Comparison of ENCODE assay signal across 8 mouse cellular contexts in the genomic region with DNA sequence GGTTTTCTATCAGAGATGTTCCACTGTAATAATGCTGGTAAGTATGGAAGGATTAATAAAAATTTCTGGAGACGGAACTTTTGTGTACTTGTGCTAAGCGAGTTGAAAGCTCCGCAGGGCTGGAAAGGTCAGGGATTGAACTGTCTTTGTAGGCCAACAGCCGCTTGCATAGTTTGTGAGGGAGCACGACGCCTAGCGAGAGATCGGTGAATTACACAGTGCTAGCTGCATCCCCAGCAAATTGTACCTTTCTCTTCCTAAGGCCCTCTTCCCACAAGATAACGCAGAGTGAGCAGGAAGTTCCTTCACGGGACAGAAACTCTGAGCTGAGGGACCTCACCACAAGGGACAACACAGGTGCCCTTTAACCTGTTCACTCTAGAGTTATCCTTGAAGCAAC. TPM values are rescaled to one million over a fixed set of nuclear protein-coding genes. Genes with fewer than 3 reads are reported as not detected.
A peak's percentile ranks its signal among the peaks of the same experiment; 100 is the strongest.
DNase-seq lines count a peak whose midpoint lies in the region; ATAC-seq and TF ChIP-seq lines count a peak whose summit lies in the region.

No protein-coding gene starts in this region.

- peak; percentile 92 for DNase-seq in CD4-positive, CD25-positive, alpha-beta regulatory T cell, adult 2 months (ENCODE audit: low read depth, low spot score)
- DNase-seq in c-Kit-negative CD71-positive TER-119-positive erythroid progenitor cells, embryonic 14.5 days (ENCODE audit: low read depth, low spot score), result peak; percentile 88
- DNase-seq in fibroblast of lung, adult 2 months (ENCODE audit: low read depth), result peak; percentile 75
- peak; percentile 90 to 94 for DNase-seq in kidney, postnatal 25 days
- peak; percentile 83 to 88 (median 84) for DNase-seq in liver, embryonic 14.5 days (ENCODE audit: low read depth in 3 of 3, low spot score in 3 of 3)
- peak; percentile 88 for DNase-seq in neural tube, embryonic 11.5 days (ENCODE audit: low spot score)
- peak; percentile 91 for DNase-seq in stomach, postnatal 0 days (ENCODE audit: low spot score)

- WGBS in heart, embryonic 15.5 days, result 3% methylated on average over 10 of the region's 10 CpGs
- WGBS in liver, embryonic 14.5 days (ENCODE audit: insufficient replicate concordance), result under 1% methylated on average over 10 of the region's 10 CpGs
- WGBS in neural tube, embryonic 11.5 days, result under 1% methylated on average over 10 of the region's 10 CpGs
- 1% methylated on average over 10 of the region's 10 CpGs for WGBS in stomach, postnatal 0 days

- peak overlapping the region; percentile 83 for H3K27ac ChIP-seq in heart, embryonic 15.5 days
- H3K27ac ChIP-seq in liver, embryonic 14.5 days, result peak overlapping the region; percentile 61
- H3K27ac ChIP-seq in neural tube, embryonic 11.5 days (ENCODE audit: low read depth, low read length), result no peak overlapping the region
- H3K27ac ChIP-seq in stomach, postnatal 0 days (replicated peaks), result peak overlapping the region; percentile 87; the same call in 1 of the 2 replicates

- H3K4me2 ChIP-seq in heart, embryonic 15.5 days, result peak overlapping the region; percentile 77
- H3K4me2 ChIP-seq in liver, embryonic 14.5 days (ENCODE audit: low read depth), result peak overlapping the region; percentile 96
- H3K4me2 ChIP-seq in neural tube, embryonic 11.5 days (ENCODE audit: low read depth), result peak overlapping the region; percentile 79
- peak overlapping the region; percentile 65 for H3K4me2 ChIP-seq in stomach, postnatal 0 days (replicated peaks; ENCODE audit: low read depth)

- no peaks in the 10 kb centered on the region for H3K9me3 ChIP-seq in heart, embryonic 15.5 days (replicated peaks)
- H3K9me3 ChIP-seq in liver, embryonic 14.5 days (ENCODE audit: control insufficient read depth, low read length), result no peaks in the 10 kb centered on the region
- no peaks in the 10 kb centered on the region for H3K9me3 ChIP-seq in neural tube, embryonic 11.5 days (ENCODE audit: control insufficient read depth, low read length)
- H3K9me3 ChIP-seq in stomach, postnatal 0 days (ENCODE audit: control insufficient read depth, low read length), result no peaks in the 10 kb centered on the region

- peak overlapping the region; percentile 69 for H3K4me3 ChIP-seq in heart, embryonic 15.5 days
- H3K4me3 ChIP-seq in liver, embryonic 14.5 days (ENCODE audit: insufficient read depth in 1 of 2, low read depth in 2 of 2, low read length in 2 of 2), result peak overlapping the region; percentile 62 to 71
- peak overlapping the region; percentile 59 for H3K4me3 ChIP-seq in neural tube, embryonic 11.5 days (ENCODE audit: low read depth, low read length)
- peak overlapping the region; percentile 63 for H3K4me3 ChIP-seq in stomach, postnatal 0 days (ENCODE audit: low read depth, low read length)

- peaks cover 6% of the 10 kb centered on the region for H3K4me1 ChIP-seq in heart, embryonic 15.5 days (replicated peaks)
- peaks cover 4% of the 10 kb centered on the region in 2 experiments for H3K4me1 ChIP-seq in liver, embryonic 14.5 days (replicated peaks; ENCODE audit: control insufficient read depth in 2 of 2, insufficient read depth in 2 of 2, low read length in 1 of 2)
- peaks cover 4% of the 10 kb centered on the region; the same call in 1 of the 2 replicates for H3K4me1 ChIP-seq in neural tube, embryonic 11.5 days (ENCODE audit: control insufficient read depth, insufficient read depth, low read length)
- no peaks in the 10 kb centered on the region for H3K4me1 ChIP-seq in stomach, postnatal 0 days (replicated peaks; ENCODE audit: control insufficient read depth, insufficient read depth)

- peaks cover 24% of the 10 kb centered on the region for H3K36me3 ChIP-seq in heart, embryonic 15.5 days
- H3K36me3 ChIP-seq in liver, embryonic 14.5 days (replicated peaks; ENCODE audit: control insufficient read depth, insufficient read depth, low read depth), result peaks cover 5% of the 10 kb centered on the region
- peaks cover 4% of the 10 kb centered on the region for H3K36me3 ChIP-seq in neural tube, embryonic 11.5 days (ENCODE audit: control insufficient read depth, insufficient read depth, low read length)
- peaks cover 2% of the 10 kb centered on the region; the same call in 1 of the 2 replicates for H3K36me3 ChIP-seq in stomach, postnatal 0 days (ENCODE audit: control insufficient read depth, insufficient read depth, low read length)

- TF ChIP-seq CTCF in liver, embryonic 14.5 days (IDR thresholded peaks at IDR 0.05; ENCODE audit: low read depth), result peak; percentile 98
- TF ChIP-seq CTCF in stomach, postnatal 0 days (IDR thresholded peaks at IDR 0.05; ENCODE audit: low read depth), result peak; percentile 89

- no peak for TF ChIP-seq EP300 in liver, embryonic 14.5 days (IDR thresholded peaks at IDR 0.05; ENCODE audit: low read depth)
- TF ChIP-seq EP300 in stomach, postnatal 0 days (optimal IDR thresholded peaks at IDR 0.05), result no peak

- ATAC-seq in heart, embryonic 15.5 days (replicated peaks; ENCODE audit: insufficient number of reproducible peaks, insufficient read depth, low FRiP score, low read depth), result no peak
- peak; percentile 66 for ATAC-seq in liver, embryonic 14.5 days (ENCODE audit: insufficient read depth)
- ATAC-seq in neural tube, embryonic 11.5 days (ENCODE audit: insufficient read depth, low FRiP score, low TSS enrichment), result peak; percentile 43; the same call in 1 of the 2 replicates
- ATAC-seq in stomach, postnatal 0 days (ENCODE audit: low FRiP score, low TSS enrichment), result peak; percentile 72; the same call in 1 of the 2 replicates

- no peaks in the 10 kb centered on the region for H3K27me3 ChIP-seq in heart, embryonic 15.5 days
- H3K27me3 ChIP-seq in liver, embryonic 14.5 days (ENCODE audit: control insufficient read depth, insufficient read depth, low read length), result no peaks in the 10 kb centered on the region
- no peaks in the 10 kb centered on the region for H3K27me3 ChIP-seq in neural tube, embryonic 11.5 days (ENCODE audit: control insufficient read depth, insufficient read depth, low read length)
- no peaks in the 10 kb centered on the region for H3K27me3 ChIP-seq in stomach, postnatal 0 days (ENCODE audit: control insufficient read depth, insufficient read depth, low read length)

- H3K9ac ChIP-seq in heart, embryonic 15.5 days, result peak overlapping the region; percentile 38; the same call in 1 of the 2 replicates
- peak overlapping the region; percentile 81 for H3K9ac ChIP-seq in liver, embryonic 14.5 days (replicated peaks)
- H3K9ac ChIP-seq in neural tube, embryonic 11.5 days (ENCODE audit: low read length), result no peak overlapping the region
- no peak overlapping the region for H3K9ac ChIP-seq in stomach, postnatal 0 days (ENCODE audit: low read length)

RNA-seq across cellular contexts. Expression of a gene that starts 0.9 kb away (rescaled TPM):
- 17.3 and 18.3 TPM in 2 replicates for polyA plus RNA-seq in heart, embryonic 15.5 days (2015; fragmentation: Nextera tagmentation; extraction: Ambion mirVana)
- polyA plus RNA-seq in liver, embryonic 14.5 days (2012; rRNA removed), result 2.6 and 9.2 TPM in 2 replicates
- 14.8 and 15.1 TPM in 2 replicates for polyA plus RNA-seq in liver, embryonic 14.5 days (2014; fragmentation: Nextera tagmentation; extraction: Ambion mirVana)
- 39.3 and 40.5 TPM in 2 replicates for polyA plus RNA-seq in neural tube, embryonic 11.5 days (2014; fragmentation: Nextera tagmentation; extraction: Ambion mirVana)
- 19.0 and 19.3 TPM in 2 replicates for polyA plus RNA-seq in stomach, postnatal 0 days (2015; fragmentation: Nextera tagmentation; extraction: Ambion mirVana)

RNA-seq across cellular contexts. Expression of a gene that starts 0.9 kb away (rescaled TPM):
- polyA plus RNA-seq in heart, embryonic 15.5 days (2015; fragmentation: Nextera tagmentation; extraction: Ambion mirVana), result 1.4 and 1.7 TPM in 2 replicates
- polyA plus RNA-seq in liver, embryonic 14.5 days (2012; rRNA removed), result 0.06 and 0.18 TPM in 2 replicates
- 0.14 and 0.25 TPM in 2 replicates for polyA plus RNA-seq in liver, embryonic 14.5 days (2014; fragmentation: Nextera tagmentation; extraction: Ambion mirVana)
- 2.8 and 2.9 TPM in 2 replicates for polyA plus RNA-seq in neural tube, embryonic 11.5 days (2014; fragmentation: Nextera tagmentation; extraction: Ambion mirVana)
- 0.70 and 0.96 TPM in 2 replicates for polyA plus RNA-seq in stomach, postnatal 0 days (2015; fragmentation: Nextera tagmentation; extraction: Ambion mirVana)

RNA-seq across cellular contexts. Expression of a gene that starts 31.5 kb away (rescaled TPM):
- polyA plus RNA-seq in heart, embryonic 15.5 days (2015; fragmentation: Nextera tagmentation; extraction: Ambion mirVana), result 46.4 and 53.0 TPM in 2 replicates
- polyA plus RNA-seq in liver, embryonic 14.5 days (2012; rRNA removed), result 8.0 and 12.0 TPM in 2 replicates
- 15.7 and 15.9 TPM in 2 replicates for polyA plus RNA-seq in liver, embryonic 14.5 days (2014; fragmentation: Nextera tagmentation; extraction: Ambion mirVana)
- 35.5 and 35.8 TPM in 2 replicates for polyA plus RNA-seq in neural tube, embryonic 11.5 days (2014; fragmentation: Nextera tagmentation; extraction: Ambion mirVana)
- polyA plus RNA-seq in stomach, postnatal 0 days (2015; fragmentation: Nextera tagmentation; extraction: Ambion mirVana), result 21.4 and 25.1 TPM in 2 replicates

Comparison
In these comparisons a context has a peak if more than half of its experiments do, and no peak if none do; other contexts are left out.
1. H3K9ac ChIP-seq: peak in heart, embryonic 15.5 days (single experiment) and liver, embryonic 14.5 days (single experiment); none in neural tube, embryonic 11.5 days (single experiment) and stomach, postnatal 0 days (single experiment).
2. Peak in every context shown above with its lines, with median percentiles within 50 percentile points of each other: DNase-seq, H3K4me2 ChIP-seq and H3K4me3 ChIP-seq.